Mouse (Mus musculus): ENCODE results near the gene Smpx.

GRCm38 (mm10) chrX:157762542-157762941 is 63.8 kb downstream of the Smpx start:
- TF ChIP-seq CTCF (conservative IDR thresholded peaks at IDR 0.05; ENCODE audit: low read length) (no peak), POU5F1 (IDR thresholded peaks at IDR 0.05; ENCODE audit: borderline replicate concordance, low read length) (no peak), NANOG (IDR thresholded peaks at IDR 0.05; ENCODE audit: borderline replicate concordance, low read length) (no peak)

Data from E14TG2a.4 (cell line).